Mouse (Mus musculus): ENCODE measurements at regions not wholly inside any gene's neighbourhood (a gene's known extent, or its start where the extent isn't known, plus 50 kb on each side); places are given as distances from the start of the nearest gene placed in this dataset.

GRCm38 (mm10) chr4:81825966-81826365, 383.4 kb upstream of the Mpdz start:
- DNase-seq: no peak

GRCm38 (mm10) chr4:81823566-81823965, 381.0 kb upstream of the Mpdz start:
- no peak for DNase-seq

- DNase-seq: no peak
Observed at GRCm38 (mm10) chr4:81789274-81789673, 346.7 kb upstream of the Mpdz start.

GRCm38 (mm10) chr4:81788636-81789035, 346.0 kb upstream of the Mpdz start:
- peak; percentile 10 for DNase-seq

- DNase-seq: no peak
Observed at GRCm38 (mm10) chr4:81781971-81782370, 339.4 kb upstream of the Mpdz start.

GRCm38 (mm10) chr4:81766705-81767104, 324.1 kb upstream of the Mpdz start:
- no peak for DNase-seq

- DNase-seq: peak; percentile 24
Observed at GRCm38 (mm10) chr4:81764026-81764867, 321.6 kb upstream of the Mpdz start.

- no peak for DNase-seq
Observed at GRCm38 (mm10) chr4:81763311-81764025, 320.9 kb upstream of the Mpdz start.

GRCm38 (mm10) chr4:81762592-81763229, 320.1 kb upstream of the Mpdz start:
- peak; percentile 18 for DNase-seq

- no peak for DNase-seq
Observed at GRCm38 (mm10) chr4:81757905-81758304, 315.3 kb upstream of the Mpdz start.

GRCm38 (mm10) chr4:81744629-81745509, 302.3 kb upstream of the Mpdz start:
- peak; percentile 89 for DNase-seq

GRCm38 (mm10) chr4:81743978-81744628, 301.5 kb upstream of the Mpdz start:
- peak; percentile 25 for DNase-seq

GRCm38 (mm10) chr4:81742536-81743459, 300.2 kb upstream of the Mpdz start:
- DNase-seq: no peak

- no peak for DNase-seq
Observed at GRCm38 (mm10) chr4:81734391-81734790, 291.8 kb upstream of the Mpdz start.

- DNase-seq: no peak
Observed at GRCm38 (mm10) chr4:81730386-81730785, 287.8 kb upstream of the Mpdz start.

- DNase-seq: no peak
Observed at GRCm38 (mm10) chr4:81728961-81729360, 286.3 kb upstream of the Mpdz start.

- peak; percentile 26 for DNase-seq
Observed at GRCm38 (mm10) chr4:81727735-81728581, 285.3 kb upstream of the Mpdz start.

GRCm38 (mm10) chr4:81726761-81727723, 284.4 kb upstream of the Mpdz start:
- no peak for DNase-seq

GRCm38 (mm10) chr4:81724751-81725150, 282.1 kb upstream of the Mpdz start:
- DNase-seq: no peak

Measured in lung, postnatal 10 days (tissue).